Mouse (Mus musculus) cerebellum, adult 2 months (tissue): ENCODE data around the gene Gorasp1. TPM values are rescaled to one million over a fixed set of nuclear protein-coding genes. Genes with fewer than 3 reads are reported as not detected.

ENCODE experiments used
- DNase-seq, 2 experiments: peaks; one replicate each; pipeline ENCODE4 v3.0.0; 2021
- H3K27ac ChIP-seq: fragments of 200-500 bp; 2 replicates; pipeline ENCODE4 v1.5.1; 2012; ENCODE audit warnings: low read length, control low read depth, inconsistent platforms; ENCODE audit not compliant: insufficient read depth
- H3K27me3 ChIP-seq: fragments of 200-500 bp; 2 replicates; pipeline ENCODE4 v1.6.1; 2012; ENCODE audit warnings: inconsistent platforms, mild to moderate bottlenecking, low read length, moderate library complexity; ENCODE audit not compliant: control insufficient read depth, insufficient read depth
- H3K4me1 ChIP-seq: fragments of 200-500 bp; 2 replicates; pipeline ENCODE4 v1.6.1; 2011; ENCODE audit warnings: low read length; ENCODE audit not compliant: control insufficient read depth, insufficient read depth
- H3K4me3 ChIP-seq: fragments of 200-500 bp; replicated peaks from 2 replicates; pipeline ENCODE3; 2011; ENCODE audit warnings: mild to moderate bottlenecking, low read depth, low read length, control low read depth; ENCODE audit not compliant: insufficient read depth
- CTCF ChIP-seq: fragments of 200-500 bp; IDR thresholded peaks from 2 replicates; pipeline ENCODE4 v1.5.1; 2011; ENCODE audit warnings: low read depth, mild to moderate bottlenecking, control low read depth, low read length, moderate library complexity, borderline replicate concordance; ENCODE audit not compliant: insufficient read depth
- POLR2A ChIP-seq: fragments of 200-500 bp; IDR thresholded peaks from 2 replicates; pipeline ENCODE4 v1.6.1; 2011; ENCODE audit warnings: low read length, control low read depth, borderline replicate concordance; ENCODE audit not compliant: insufficient read depth
- whole genome bisulfite sequencing: fragments of 180-500 bp; shearing (Covaris S2); methylation state at CpG from one replicate; pipeline ENCODE4 v1.1.7; 2018; 5-methylcytosine and 5-hydroxymethylcytosine counted together
- polyA plus RNA-seq: library from polyadenylated mRNA; depleted of rRNA; stranded (reverse); fragments of >200 nt; gene quantifications from 2 replicates; pipeline ENCODE4 v1.2.3, GENCODE M21; 2012; rRNA removed

The Gorasp1 gene
- polyA plus RNA-seq, 1 experiment = 22.1 TPM

GRCm38 (mm10) chr9:119894339-119895009 lies 42.9 kb downstream of the Gorasp1 start, which contains the start of gene Wdr48:
Gene Wdr48, plus strand, starts transcription at chr9:119894878.
- H3K4me1 ChIP-seq = peaks cover 5% of the 10 kb centered on the region
- H3K4me3 ChIP-seq = peak within 1 kb of the TSS; percentile 98
- H3K27me3 ChIP-seq = no peaks in the 10 kb centered on the region
- H3K27ac ChIP-seq = peak within 1 kb of the TSS; percentile 87
- peak; percentile 97 to 98 for DNase-seq
- TF ChIP-seq CTCF = no peak
- TF ChIP-seq POLR2A = peak; percentile 77; the same call in 1 of the 2 replicates
- WGBS = 5% methylated on average over 34 of the region's 34 CpGs

- WGBS = 91% methylated on average over 5 of the region's 5 CpGs
- no peak for DNase-seq
- Histone ChIP-seq H3K4me3 (no peak overlapping the region), H3K27me3 (no peaks in the 10 kb centered on the region), H3K27ac (no peak overlapping the region), H3K4me1 (peaks cover 5% of the 10 kb centered on the region)
- TF ChIP-seq POLR2A (no peak), CTCF (no peak)
These were observed 43.5 kb downstream of the Gorasp1 start for GRCm38 (mm10) chr9:119893881-119894280.

GRCm38 (mm10) chr9:119890692-119891091 lies 46.7 kb downstream of the Gorasp1 start:
- 48% methylated on average over 2 of the region's 2 CpGs for WGBS
- Histone ChIP-seq H3K27ac (no peak overlapping the region), H3K4me1 (no peaks in the 10 kb centered on the region; the same call in 1 of the 2 replicates), H3K4me3 (no peak overlapping the region), H3K27me3 (no peaks in the 10 kb centered on the region)
- peak in 1 of 2 experiments; percentile 23 for DNase-seq
- TF ChIP-seq POLR2A (no peak), CTCF (peak; percentile 51; the same call in 1 of the 2 replicates)

- no peaks in the 10 kb centered on the region for H3K4me1 ChIP-seq
- no peak for TF ChIP-seq CTCF
- no peak for TF ChIP-seq POLR2A
These were observed 47.9 kb downstream of the Gorasp1 start for GRCm38 (mm10) chr9:119889446-119889845.

GRCm38 (mm10) chr9:119888843-119889246 lies 48.5 kb downstream of the Gorasp1 start:
- DNase-seq = no peak
- Histone ChIP-seq H3K4me3 (no peak overlapping the region), H3K4me1 (no peaks in the 10 kb centered on the region), H3K27me3 (no peaks in the 10 kb centered on the region), H3K27ac (no peak overlapping the region)
- WGBS = 27% methylated on average over 2 of the region's 2 CpGs
- TF ChIP-seq CTCF = no peak
- TF ChIP-seq POLR2A = no peak

More at GRCm38 (mm10) chr9:119889446-119889845, 47.9 kb downstream of the Gorasp1 start:
- no peak for DNase-seq
- Histone ChIP-seq H3K27ac (no peak overlapping the region), H3K27me3 (no peaks in the 10 kb centered on the region), H3K4me3 (no peak overlapping the region)
- WGBS = 76% methylated on average over 9 of the region's 9 CpGs

GRCm38 (mm10) chr9:119887144-119887901 lies 50.0 kb downstream of the Gorasp1 start:
- H3K27me3 ChIP-seq = no peaks in the 10 kb centered on the region
- H3K4me3 ChIP-seq = no peak overlapping the region
- no peak overlapping the region for H3K27ac ChIP-seq
- no peak for TF ChIP-seq POLR2A
- no peak for TF ChIP-seq CTCF
- WGBS = 65% methylated on average over 4 of the region's 4 CpGs
- no peaks in the 10 kb centered on the region for H3K4me1 ChIP-seq
- no peak for DNase-seq

Other genes with a start within 250 kb of the Gorasp1 start
- gene Scn10a, start 218.2 kb downstream of the Gorasp1 start, polyA plus RNA-seq = not detected in 2 replicates
- 0.08 and 0.11 TPM in 2 replicates for gene Scn11a, start 112.1 kb downstream of the Gorasp1 start, polyA plus RNA-seq
- gene Wdr48, start 42.7 kb downstream of the Gorasp1 start, polyA plus RNA-seq = 60.5 and 69.2 TPM in 2 replicates
- gene Ttc21a, start within 50 bp of the Gorasp1 start, polyA plus RNA-seq = 0.56 and 1.2 TPM in 2 replicates
- 11.1 and 12.6 TPM in 2 replicates for gene Csrnp1, start 47.1 kb upstream of the Gorasp1 start, polyA plus RNA-seq
- 0.03 and 0.05 TPM in 2 replicates for gene Xirp1, start 86.0 kb upstream of the Gorasp1 start, polyA plus RNA-seq
- 8.6 and 9.0 TPM in 2 replicates for gene Cx3cr1, start 132.3 kb upstream of the Gorasp1 start, polyA plus RNA-seq
- gene Ccr8, start 154.5 kb upstream of the Gorasp1 start, polyA plus RNA-seq = not detected in 2 replicates
- gene Slc25a38, start 172.8 kb upstream of the Gorasp1 start, polyA plus RNA-seq = 30.3 and 30.5 TPM in 2 replicates
- gene Rpsa, start 190.1 kb upstream of the Gorasp1 start, polyA plus RNA-seq = 691 and 736 TPM in 2 replicates
- gene Mobp, start 212.1 kb upstream of the Gorasp1 start, polyA plus RNA-seq = 1,427 and 1,761 TPM in 2 replicates